Mouse (Mus musculus) hindbrain, embryonic 10.5 days (tissue): ENCODE measurements at regions not wholly inside any gene's neighbourhood (a gene's known extent, or its start where the extent isn't known, plus 50 kb on each side); places are given as distances from the start of the nearest gene placed in this dataset.
A peak's percentile ranks its signal among the peaks of the same experiment; 100 is the strongest.

Source experiments
- DNase-seq: peaks from one replicate; pipeline ENCODE4 v3.0.0-alpha.2; 2017; ENCODE audit warnings: low spot score
- H3K27ac ChIP-seq: fragments of 300-500 bp; sonication (generic); 2 replicates; pipeline ENCODE4 v1.5.1; 2016; ENCODE audit warnings: mild to moderate bottlenecking, moderate library complexity
- H3K27me3 ChIP-seq: fragments of 300-500 bp; sonication (generic); 2 replicates; pipeline ENCODE4 v1.6.1; 2016; ENCODE audit warnings: mild to moderate bottlenecking; ENCODE audit not compliant: poor library complexity, insufficient read depth, severe bottlenecking
- H3K36me3 ChIP-seq: fragments of 300-500 bp; sonication (generic); 2 replicates; pipeline ENCODE4 v1.6.1; 2016; ENCODE audit warnings: mild to moderate bottlenecking, moderate library complexity
- H3K4me1 ChIP-seq: fragments of 300-500 bp; sonication (generic); replicated peaks from 2 replicates; pipeline ENCODE4 v1.6.1; 2016; ENCODE audit warnings: mild to moderate bottlenecking
- H3K4me3 ChIP-seq: fragments of 300-500 bp; sonication (generic); 2 replicates; pipeline ENCODE4 v1.5.1; 2016; ENCODE audit warnings: mild to moderate bottlenecking, moderate library complexity
- H3K9me3 ChIP-seq: fragments of 300-500 bp; sonication (generic); 2 replicates; pipeline ENCODE4 v1.6.1; 2016; ENCODE audit warnings: mild to moderate bottlenecking, moderate library complexity
- WGBS: fragments of 180-500 bp; shearing (Covaris S2); methylation state at CpG from one replicate; pipeline ENCODE4 v1.1.7; 2016; 5-methylcytosine and 5-hydroxymethylcytosine counted together

DNA sequence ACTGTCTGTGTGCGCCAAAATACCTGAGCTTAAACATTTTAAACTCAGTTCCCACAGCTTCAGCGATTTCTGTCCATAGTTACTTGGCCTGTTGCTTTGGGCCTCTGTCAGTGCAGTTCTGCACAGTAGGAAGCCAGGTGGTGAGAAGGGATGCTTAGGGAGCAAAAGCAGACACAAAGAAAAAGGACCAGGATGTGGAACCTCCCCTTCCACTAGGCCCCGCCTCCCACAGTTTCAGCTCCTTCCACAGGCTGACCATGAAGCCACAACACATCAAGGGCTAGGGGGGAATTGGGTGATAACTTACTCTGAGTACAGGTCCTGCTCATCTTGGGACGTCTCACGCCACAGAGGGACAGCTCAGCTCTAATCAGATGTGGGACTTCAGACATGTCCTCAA is 263.5 kb upstream of the Sdk2 start:
- DNase-seq, result no peak
- Histone ChIP-seq H3K27ac (no peak overlapping the region), H3K36me3 (no peaks in the 10 kb centered on the region), H3K9me3 (no peaks in the 10 kb centered on the region), H3K4me1 (peaks cover 1% of the 10 kb centered on the region; the same call in 1 of the 2 replicates), H3K27me3 (no peaks in the 10 kb centered on the region), H3K4me3 (no peak overlapping the region)
- 89% methylated on average over 5 of the region's 5 CpGs for WGBS

DNA sequence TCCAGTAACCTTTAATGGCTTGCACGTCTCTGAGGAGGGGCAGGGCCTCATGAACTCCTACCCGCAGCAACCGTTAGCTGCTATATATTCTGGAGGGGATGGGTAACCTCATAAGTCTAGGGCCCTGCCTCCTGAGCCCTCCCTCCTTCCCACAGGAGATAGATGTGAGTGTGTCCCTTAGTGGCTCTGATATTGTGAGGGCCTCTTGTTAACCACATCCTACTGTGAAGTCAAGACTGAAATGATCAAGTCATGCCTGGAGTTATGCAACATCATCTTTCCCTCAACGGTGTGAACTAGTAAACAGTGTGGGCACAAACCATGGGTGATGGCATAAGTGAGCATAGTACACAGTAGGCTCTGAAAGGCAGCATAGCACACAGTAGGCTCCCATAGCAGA is 255.8 kb upstream of the Sdk2 start:
- WGBS, result 94% methylated on average over 4 of the region's 4 CpGs
- no peak for DNase-seq
- no peaks in the 10 kb centered on the region for H3K36me3 ChIP-seq

GRCm38 (mm10) chr11:114321974-114322373 is 255.1 kb upstream of the Sdk2 start:
- Histone ChIP-seq H3K27me3 (0 out of 2 replicates have a peak, but pooled peaks cover 5% of the 10 kb centered on the region), H3K4me1 (peaks cover 11% of the 10 kb centered on the region), H3K4me3 (no peak overlapping the region), H3K27ac (no peak overlapping the region), H3K36me3 (no peaks in the 10 kb centered on the region), H3K9me3 (no peaks in the 10 kb centered on the region)
- WGBS, result 89% methylated on average over 12 of the region's 12 CpGs
- DNase-seq, result no peak

More for the DNA sequence above, 255.8 kb upstream of the Sdk2 start:
- Histone ChIP-seq H3K27me3 (0 out of 2 replicates have a peak, but pooled peaks cover 5% of the 10 kb centered on the region), H3K4me1 (peaks cover 4% of the 10 kb centered on the region), H3K9me3 (no peaks in the 10 kb centered on the region), H3K4me3 (no peak overlapping the region), H3K27ac (no peak overlapping the region)

- Histone ChIP-seq H3K4me3 (no peak overlapping the region), H3K4me1 (peaks cover 12% of the 10 kb centered on the region), H3K36me3 (no peaks in the 10 kb centered on the region), H3K27ac (no peak overlapping the region), H3K27me3 (0 out of 2 replicates have a peak, but pooled peaks cover 8% of the 10 kb centered on the region), H3K9me3 (no peaks in the 10 kb centered on the region)
- DNase-seq, result no peak
- 93% methylated on average over 8 of the region's 8 CpGs for WGBS
These were observed 254.7 kb upstream of the Sdk2 start for GRCm38 (mm10) chr11:114321527-114321926.

- Histone ChIP-seq H3K27ac (no peak overlapping the region), H3K9me3 (no peaks in the 10 kb centered on the region), H3K4me1 (peaks cover 26% of the 10 kb centered on the region), H3K4me3 (no peak overlapping the region), H3K36me3 (no peaks in the 10 kb centered on the region), H3K27me3 (peaks cover 38% of the 10 kb centered on the region)
- no peak for DNase-seq
- WGBS, result 82% methylated on average over 8 of the region's 8 CpGs
These were observed 248.4 kb upstream of the Sdk2 start for GRCm38 (mm10) chr11:114315274-114315673.

DNA sequence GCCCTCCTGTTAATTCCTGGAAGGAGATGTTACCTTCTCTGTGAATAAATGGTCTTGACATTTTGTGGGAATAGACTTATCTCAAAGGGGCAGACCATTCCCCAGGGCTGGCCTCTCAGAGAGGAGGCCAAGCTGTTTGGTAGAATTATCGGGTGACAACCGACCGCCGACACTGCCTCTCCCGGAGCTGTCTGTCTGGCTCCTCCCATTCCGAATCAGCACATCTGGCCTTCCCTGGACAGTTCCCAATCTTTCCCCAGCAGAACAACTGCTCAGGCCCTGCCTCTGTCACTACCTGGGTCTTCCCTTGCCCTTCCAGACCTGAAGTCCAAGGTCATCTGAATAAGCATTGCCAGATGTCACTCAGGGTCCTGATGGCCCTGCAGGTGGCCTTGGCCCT is 246.8 kb upstream of the Sdk2 start:
- Histone ChIP-seq H3K27ac (no peak overlapping the region), H3K9me3 (no peaks in the 10 kb centered on the region), H3K4me3 (no peak overlapping the region), H3K36me3 (no peaks in the 10 kb centered on the region), H3K4me1 (peaks cover 41% of the 10 kb centered on the region), H3K27me3 (peaks cover 38% of the 10 kb centered on the region)
- 46% methylated on average over 6 of the region's 6 CpGs for WGBS
- no peak for DNase-seq

DNA sequence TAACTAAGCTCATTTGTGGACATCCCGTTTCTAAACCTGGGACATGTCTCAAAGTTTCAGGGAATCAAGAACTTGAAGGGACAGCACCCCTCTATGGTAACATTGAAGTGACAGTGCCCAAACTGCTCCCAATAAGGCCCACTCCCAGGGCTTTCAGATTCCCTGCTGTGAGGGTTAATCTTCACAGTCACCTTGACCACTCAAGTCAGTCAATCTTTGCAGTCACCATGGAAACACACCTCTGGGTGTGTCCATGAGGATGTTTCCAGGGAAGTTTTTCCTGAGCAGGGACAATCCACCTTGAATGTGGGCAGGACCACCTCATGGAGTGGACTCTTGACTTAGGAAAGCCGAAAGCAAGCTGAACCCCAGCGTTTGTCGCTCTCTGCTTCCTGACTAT is 244.8 kb upstream of the Sdk2 start:
- Histone ChIP-seq H3K4me1 (peaks cover 29% of the 10 kb centered on the region), H3K4me3 (no peak overlapping the region), H3K27me3 (peaks cover 37% of the 10 kb centered on the region), H3K36me3 (no peaks in the 10 kb centered on the region), H3K27ac (no peak overlapping the region), H3K9me3 (no peaks in the 10 kb centered on the region)
- DNase-seq, result no peak
- 74% methylated on average over 4 of the region's 4 CpGs for WGBS

DNA sequence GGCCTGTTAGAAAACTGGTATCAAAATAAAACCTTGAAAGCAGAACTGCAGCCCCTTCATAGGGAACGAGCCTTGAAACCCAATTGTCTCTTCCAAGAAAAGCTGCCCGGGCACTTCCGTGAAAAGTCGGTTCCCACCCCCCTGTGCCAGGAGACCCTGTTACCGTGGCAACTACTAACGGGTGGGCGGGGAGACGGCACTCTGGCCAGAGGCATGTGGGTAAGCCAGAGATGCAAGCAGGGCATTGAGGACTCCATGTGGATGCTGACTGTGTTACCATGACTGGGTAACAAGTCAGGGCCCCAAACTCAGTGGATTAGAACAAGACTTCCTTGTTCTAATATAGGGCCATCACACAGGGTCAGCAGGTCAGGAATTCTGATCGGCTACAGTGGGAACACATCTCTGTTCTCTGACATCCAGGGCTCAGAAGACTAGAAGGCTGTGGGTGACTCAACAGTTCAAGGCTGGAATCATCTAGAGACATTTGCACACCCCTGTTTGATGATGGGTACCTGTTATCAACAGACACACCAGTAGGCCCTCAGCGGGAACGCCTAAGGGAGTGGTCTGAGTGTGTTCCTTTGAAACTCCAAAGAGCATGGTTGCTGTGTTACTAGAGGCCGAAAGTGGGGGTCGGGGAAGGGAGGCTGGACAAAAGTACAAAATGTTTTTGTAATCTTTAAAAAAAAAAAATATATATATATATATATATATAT is 236.9 kb upstream of the Sdk2 start:
- Histone ChIP-seq H3K4me3 (no peak overlapping the region), H3K27me3 (0 out of 2 replicates have a peak, but pooled peaks cover 5% of the 10 kb centered on the region), H3K4me1 (peaks cover 17% of the 10 kb centered on the region), H3K27ac (peak overlapping the region; percentile 66; the same call in 1 of the 2 replicates), H3K36me3 (no peaks in the 10 kb centered on the region), H3K9me3 (no peaks in the 10 kb centered on the region)
- DNase-seq, result peak; percentile 71
- 39% methylated on average over 13 of the region's 13 CpGs for WGBS

GRCm38 (mm10) chr11:114300611-114301319 is 233.9 kb upstream of the Sdk2 start:
- no peaks in the 10 kb centered on the region for H3K9me3 ChIP-seq
- H3K27ac ChIP-seq, result no peak overlapping the region
- DNase-seq, result no peak
- 0 out of 2 replicates have a peak, but pooled peaks cover 5% of the 10 kb centered on the region for H3K27me3 ChIP-seq
- H3K4me3 ChIP-seq, result no peak overlapping the region
- H3K36me3 ChIP-seq, result no peaks in the 10 kb centered on the region
- H3K4me1 ChIP-seq, result peaks cover 11% of the 10 kb centered on the region
- 90% methylated on average over 10 of the region's 10 CpGs for WGBS

GRCm38 (mm10) chr11:114296816-114297334 is 230.0 kb upstream of the Sdk2 start:
- WGBS, result 90% methylated on average over 10 of the region's 10 CpGs
- Histone ChIP-seq H3K27me3 (no peaks in the 10 kb centered on the region), H3K9me3 (no peaks in the 10 kb centered on the region), H3K4me3 (no peak overlapping the region), H3K4me1 (peaks cover 5% of the 10 kb centered on the region; the same call in 1 of the 2 replicates), H3K36me3 (no peaks in the 10 kb centered on the region), H3K27ac (no peak overlapping the region)
- no peak for DNase-seq

DNA sequence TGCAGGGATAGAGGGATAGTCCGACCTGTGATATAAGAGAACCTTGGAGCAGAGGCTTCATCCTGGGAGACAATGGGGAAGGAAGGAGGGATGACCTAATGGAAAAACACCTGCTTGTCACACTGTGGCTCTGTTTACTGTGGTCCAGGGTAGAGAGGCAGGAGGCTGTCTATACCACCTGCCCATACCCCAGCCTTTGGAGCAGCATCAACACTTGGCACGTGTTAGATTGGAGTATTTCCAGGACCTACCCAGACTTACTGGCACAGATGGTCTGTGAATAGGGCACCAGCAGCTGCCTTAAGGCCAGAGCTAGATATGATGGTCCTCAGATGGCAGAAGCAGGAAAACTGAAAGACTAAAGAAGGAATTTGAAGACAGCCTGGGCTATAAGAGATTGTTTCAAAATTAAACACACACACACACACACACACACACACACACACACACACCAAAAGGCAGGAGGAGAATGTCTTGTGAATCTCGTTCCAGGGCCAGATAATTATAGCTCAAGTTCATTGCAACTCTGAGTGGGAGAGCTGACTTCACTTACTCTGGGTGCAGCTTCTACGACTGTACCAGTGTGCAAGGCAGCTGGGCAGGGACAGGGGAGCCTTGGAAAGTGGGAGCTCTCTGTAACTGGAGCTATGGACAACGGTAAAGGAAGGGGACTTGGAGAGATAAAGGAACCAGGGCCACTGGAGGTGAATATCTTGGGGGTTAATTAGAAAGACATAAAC is 227.8 kb upstream of the Sdk2 start:
- Histone ChIP-seq H3K27ac (no peak overlapping the region), H3K27me3 (no peaks in the 10 kb centered on the region), H3K36me3 (no peaks in the 10 kb centered on the region), H3K4me1 (peaks cover 8% of the 10 kb centered on the region; the same call in 1 of the 2 replicates), H3K9me3 (no peaks in the 10 kb centered on the region), H3K4me3 (no peak overlapping the region)
- DNase-seq, result no peak
- 77% methylated on average over 5 of the region's 5 CpGs for WGBS

DNA sequence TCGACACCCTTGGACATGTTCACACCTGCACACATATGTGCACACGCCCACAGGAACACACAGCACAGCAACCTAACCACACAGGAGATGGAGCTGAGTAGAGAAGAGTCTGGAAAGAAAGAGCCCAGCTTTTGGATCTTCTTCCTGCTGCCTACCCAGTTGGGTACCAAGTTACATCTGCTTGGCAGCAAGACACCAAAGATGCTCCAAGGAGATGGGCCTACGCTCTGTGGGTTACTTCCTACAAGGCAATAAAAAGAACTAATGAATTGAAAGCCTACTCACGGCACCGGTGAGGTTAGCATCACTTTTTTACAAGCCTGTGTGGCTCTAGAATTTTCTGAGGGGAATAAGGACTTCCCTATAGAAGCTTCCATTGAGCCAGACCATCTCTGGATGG is 224.4 kb upstream of the Sdk2 start:
- H3K4me3 ChIP-seq, result no peak overlapping the region
- H3K36me3 ChIP-seq, result no peaks in the 10 kb centered on the region
- H3K9me3 ChIP-seq, result no peaks in the 10 kb centered on the region
- no peak for DNase-seq
- WGBS, result 87% methylated on average over 5 of the region's 5 CpGs
- H3K27ac ChIP-seq, result no peak overlapping the region
- no peaks in the 10 kb centered on the region for H3K27me3 ChIP-seq
- peaks cover 22% of the 10 kb centered on the region for H3K4me1 ChIP-seq
